Mouse (Mus musculus): ENCODE data around the gene Mbtd1.

DNA sequence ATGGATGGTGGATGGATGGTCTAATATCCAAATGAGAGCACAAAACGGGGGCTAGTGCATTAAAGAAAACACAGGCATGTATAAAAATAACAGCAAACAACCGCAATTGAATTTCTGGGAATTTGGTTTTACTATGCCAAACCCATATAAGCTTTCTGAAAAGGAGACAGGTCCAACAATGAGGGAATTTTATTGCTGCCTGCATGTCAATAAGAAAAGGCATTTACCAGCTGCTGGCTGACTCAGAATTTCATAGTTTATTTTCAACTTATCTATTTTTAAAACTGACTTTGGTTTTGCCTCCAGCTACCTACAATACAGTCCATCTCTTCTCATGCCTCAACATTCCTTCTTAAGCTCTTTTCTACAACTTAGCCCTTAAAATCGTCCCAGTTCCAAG lies 33.1 kb upstream of the Mbtd1 start:
- TF ChIP-seq CTCF (IDR thresholded peaks at IDR 0.05; ENCODE audit: low read depth) (no peak), EP300 (IDR thresholded peaks at IDR 0.05; ENCODE audit: low read depth) (no peak)

All from heart, postnatal 0 days (tissue).